Mouse (Mus musculus) hindbrain, embryonic 10.5 days (tissue): Measurements from ENCODE around the gene Nipal1. TPM values are rescaled to one million over a fixed set of nuclear protein-coding genes. Genes with fewer than 3 reads are reported as not detected.

ENCODE experiments used
- DNase-seq: peaks from one replicate; pipeline ENCODE4 v3.0.0-alpha.2; 2017; ENCODE audit warnings: low spot score
- H3K27ac ChIP-seq: fragments of 300-500 bp; sonication (generic); 2 replicates; pipeline ENCODE4 v1.5.1; 2016; ENCODE audit warnings: mild to moderate bottlenecking, moderate library complexity
- H3K27me3 ChIP-seq: fragments of 300-500 bp; sonication (generic); 2 replicates; pipeline ENCODE4 v1.6.1; 2016; ENCODE audit warnings: mild to moderate bottlenecking; ENCODE audit not compliant: poor library complexity, insufficient read depth, severe bottlenecking
- H3K36me3 ChIP-seq: fragments of 300-500 bp; sonication (generic); 2 replicates; pipeline ENCODE4 v1.6.1; 2016; ENCODE audit warnings: mild to moderate bottlenecking, moderate library complexity
- H3K4me1 ChIP-seq: fragments of 300-500 bp; sonication (generic); replicated peaks from 2 replicates; pipeline ENCODE4 v1.6.1; 2016; ENCODE audit warnings: mild to moderate bottlenecking
- H3K4me3 ChIP-seq: fragments of 300-500 bp; sonication (generic); 2 replicates; pipeline ENCODE4 v1.5.1; 2016; ENCODE audit warnings: mild to moderate bottlenecking, moderate library complexity
- H3K9me3 ChIP-seq: fragments of 300-500 bp; sonication (generic); 2 replicates; pipeline ENCODE4 v1.6.1; 2016; ENCODE audit warnings: mild to moderate bottlenecking, moderate library complexity
- WGBS: fragments of 180-500 bp; shearing (Covaris S2); methylation state at CpG from one replicate; pipeline ENCODE4 v1.1.7; 2016; 5-methylcytosine and 5-hydroxymethylcytosine counted together
- polyA plus RNA-seq: library from polyadenylated mRNA; unstranded; fragments of >200 nt; fragmentation: Nextera tagmentation; extraction: Ambion mirVana; gene quantifications from 2 replicates; pipeline ENCODE4 v1.2.1, GENCODE M21; 2016

Gene Nipal1
- 0.44 TPM in 1 of 2 replicates, not detected in the other for polyA plus RNA-seq

DNA sequence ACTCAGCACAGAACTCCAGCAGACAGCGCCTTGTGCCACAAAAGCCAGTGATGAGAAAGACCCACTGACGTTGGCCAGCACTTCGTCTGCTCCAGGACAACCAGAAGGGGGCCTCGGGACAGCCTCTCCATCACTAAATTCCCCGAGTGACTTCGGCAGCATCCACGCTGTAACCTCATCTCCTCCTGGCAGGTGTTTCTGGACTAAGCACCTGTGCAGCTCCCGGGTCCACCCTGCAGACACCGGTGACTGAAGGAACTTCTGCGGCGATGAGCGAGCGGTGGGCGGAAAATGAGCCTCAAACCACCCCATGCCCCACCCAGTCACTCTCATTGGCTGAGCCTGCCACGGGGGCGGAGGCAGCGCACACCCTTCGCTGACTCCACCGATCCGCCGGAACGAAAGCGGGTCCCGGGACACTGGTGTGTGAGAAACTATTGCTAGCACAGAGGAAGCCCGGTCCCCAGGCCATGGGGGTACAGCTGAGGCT lies at the start of gene Nipal1:
Gene Nipal1, plus strand, starts transcription at position 378 of the 490 bp plus-strand sequence.
- H3K27ac ChIP-seq = peak within 1 kb of the TSS; percentile 6
- no peaks in the 10 kb centered on the region for H3K9me3 ChIP-seq
- H3K36me3 ChIP-seq = no peaks in the 10 kb centered on the region
- DNase-seq = peak; percentile 80
- H3K4me1 ChIP-seq = peaks cover 16% of the 10 kb centered on the region
- H3K4me3 ChIP-seq = peak within 1 kb of the TSS; percentile 64
- 1% methylated on average over 25 of the region's 25 CpGs for WGBS
- peaks cover 68% of the 10 kb centered on the region for H3K27me3 ChIP-seq

GRCm38 (mm10) chr5:72601006-72601405 lies 46.6 kb upstream of the Nipal1 start:
- Histone ChIP-seq H3K36me3 (no peaks in the 10 kb centered on the region), H3K4me1 (no peaks in the 10 kb centered on the region), H3K9me3 (no peaks in the 10 kb centered on the region), H3K27me3 (no peaks in the 10 kb centered on the region), H3K4me3 (no peak overlapping the region), H3K27ac (no peak overlapping the region)
- WGBS = 16% methylated on average over 5 of the region's 5 CpGs
- DNase-seq = peak; percentile 53

DNA sequence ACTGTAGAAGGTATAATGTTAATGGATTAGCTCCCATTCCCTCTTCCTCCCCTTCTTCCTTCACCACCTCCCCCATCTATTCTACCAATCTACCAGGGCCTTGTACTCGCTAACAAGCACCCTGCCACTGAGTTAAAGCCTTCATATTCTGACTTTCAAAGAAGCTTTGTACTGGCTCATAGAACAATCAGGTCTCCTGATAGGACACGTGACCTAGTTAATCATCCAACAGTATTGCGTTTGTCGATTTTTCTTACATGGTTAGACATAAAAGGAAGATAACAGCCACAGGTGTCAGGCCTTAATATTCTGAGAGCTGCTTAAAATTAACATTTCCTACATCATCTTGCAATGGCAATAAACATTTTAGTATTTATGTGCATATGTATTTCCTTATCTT lies 44.5 kb upstream of the Nipal1 start:
- H3K4me1 ChIP-seq = no peaks in the 10 kb centered on the region
- H3K4me3 ChIP-seq = no peak overlapping the region
- H3K9me3 ChIP-seq = no peaks in the 10 kb centered on the region
- H3K27me3 ChIP-seq = no peaks in the 10 kb centered on the region
- no peak overlapping the region for H3K27ac ChIP-seq
- no peak for DNase-seq
- H3K36me3 ChIP-seq = no peaks in the 10 kb centered on the region
- 89% methylated on average over 4 of the region's 4 CpGs for WGBS

- no peaks in the 10 kb centered on the region for H3K4me1 ChIP-seq
- DNase-seq = no peak
- no peaks in the 10 kb centered on the region for H3K27me3 ChIP-seq
- 86% methylated on average over 4 of the region's 4 CpGs for WGBS
- no peaks in the 10 kb centered on the region for H3K36me3 ChIP-seq
- no peaks in the 10 kb centered on the region for H3K9me3 ChIP-seq
- H3K27ac ChIP-seq = no peak overlapping the region
- H3K4me3 ChIP-seq = no peak overlapping the region
These were observed 30.2 kb upstream of the Nipal1 start for GRCm38 (mm10) chr5:72617413-72617812.

DNA sequence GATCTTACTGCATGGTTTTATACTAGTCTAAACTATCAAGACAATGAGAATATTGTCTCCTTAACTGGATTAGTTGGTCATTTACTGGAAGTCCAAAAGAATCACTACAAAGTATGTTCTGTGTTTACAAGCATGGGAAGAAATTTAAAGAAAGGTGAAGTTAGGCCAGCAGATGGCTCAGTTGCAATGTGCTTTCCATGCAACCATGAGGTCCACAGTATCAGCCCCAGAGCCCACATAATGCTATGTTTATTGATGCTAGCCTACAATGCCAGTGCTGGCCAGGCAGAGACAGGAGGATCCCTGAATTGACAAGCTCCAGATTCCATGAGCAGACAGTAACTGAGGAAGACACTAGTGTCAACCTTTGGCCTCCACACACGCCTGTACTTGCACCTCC lies 26.6 kb upstream of the Nipal1 start:
- Histone ChIP-seq H3K27me3 (no peaks in the 10 kb centered on the region), H3K9me3 (no peaks in the 10 kb centered on the region), H3K27ac (no peak overlapping the region), H3K4me1 (no peaks in the 10 kb centered on the region), H3K36me3 (no peaks in the 10 kb centered on the region), H3K4me3 (no peak overlapping the region)
- no peak for DNase-seq
- WGBS = 78% methylated on average over 1 of the region's 1 CpGs

GRCm38 (mm10) chr5:72630026-72630425 lies 17.6 kb upstream of the Nipal1 start:
- H3K4me3 ChIP-seq = no peak overlapping the region
- 87% methylated on average over 6 of the region's 6 CpGs for WGBS
- no peaks in the 10 kb centered on the region for H3K36me3 ChIP-seq
- no peaks in the 10 kb centered on the region for H3K27me3 ChIP-seq
- H3K4me1 ChIP-seq = no peaks in the 10 kb centered on the region
- no peaks in the 10 kb centered on the region for H3K9me3 ChIP-seq
- no peak overlapping the region for H3K27ac ChIP-seq
- DNase-seq = no peak

GRCm38 (mm10) chr5:72634791-72635271 lies 12.8 kb upstream of the Nipal1 start:
- Histone ChIP-seq H3K36me3 (no peaks in the 10 kb centered on the region), H3K9me3 (no peaks in the 10 kb centered on the region), H3K27ac (no peak overlapping the region), H3K27me3 (no peaks in the 10 kb centered on the region), H3K4me3 (no peak overlapping the region), H3K4me1 (no peaks in the 10 kb centered on the region)
- DNase-seq = no peak
- 82% methylated on average over 9 of the region's 9 CpGs for WGBS

DNA sequence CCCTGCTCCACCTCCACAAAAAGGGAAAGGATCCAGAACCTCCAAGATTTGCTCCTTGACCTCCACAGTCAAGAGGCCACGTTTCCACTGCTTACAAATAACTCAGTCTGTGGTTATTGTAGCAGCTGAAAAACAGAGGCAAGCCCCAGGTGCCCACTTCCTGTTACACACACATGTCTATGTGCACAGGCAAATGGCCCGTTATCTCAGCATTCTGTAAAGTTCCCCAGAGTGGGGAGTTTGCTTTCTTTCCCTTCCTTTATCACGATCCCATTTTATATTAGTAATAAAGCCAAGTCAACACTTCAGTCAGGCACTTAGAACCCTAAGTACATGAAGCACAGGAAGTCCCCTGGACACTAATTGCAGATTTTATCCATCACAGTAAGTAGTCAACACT lies 11.5 kb upstream of the Nipal1 start:
- H3K27me3 ChIP-seq = no peaks in the 10 kb centered on the region
- H3K9me3 ChIP-seq = no peaks in the 10 kb centered on the region
- H3K4me1 ChIP-seq = no peaks in the 10 kb centered on the region
- no peak overlapping the region for H3K27ac ChIP-seq
- no peak overlapping the region for H3K4me3 ChIP-seq
- H3K36me3 ChIP-seq = no peaks in the 10 kb centered on the region
- 71% methylated on average over 3 of the region's 3 CpGs for WGBS
- no peak for DNase-seq

GRCm38 (mm10) chr5:72636576-72636975 lies 11.0 kb upstream of the Nipal1 start:
- 84% methylated on average over 3 of the region's 3 CpGs for WGBS
- H3K36me3 ChIP-seq = no peaks in the 10 kb centered on the region
- H3K4me3 ChIP-seq = no peak overlapping the region
- H3K27ac ChIP-seq = no peak overlapping the region
- no peak for DNase-seq
- no peaks in the 10 kb centered on the region for H3K27me3 ChIP-seq
- no peaks in the 10 kb centered on the region for H3K4me1 ChIP-seq
- H3K9me3 ChIP-seq = no peaks in the 10 kb centered on the region

- no peaks in the 10 kb centered on the region for H3K36me3 ChIP-seq
- WGBS = 89% methylated on average over 1 of the region's 1 CpGs
These were observed 7.5 kb upstream of the Nipal1 start for GRCm38 (mm10) chr5:72640072-72640471.

DNA sequence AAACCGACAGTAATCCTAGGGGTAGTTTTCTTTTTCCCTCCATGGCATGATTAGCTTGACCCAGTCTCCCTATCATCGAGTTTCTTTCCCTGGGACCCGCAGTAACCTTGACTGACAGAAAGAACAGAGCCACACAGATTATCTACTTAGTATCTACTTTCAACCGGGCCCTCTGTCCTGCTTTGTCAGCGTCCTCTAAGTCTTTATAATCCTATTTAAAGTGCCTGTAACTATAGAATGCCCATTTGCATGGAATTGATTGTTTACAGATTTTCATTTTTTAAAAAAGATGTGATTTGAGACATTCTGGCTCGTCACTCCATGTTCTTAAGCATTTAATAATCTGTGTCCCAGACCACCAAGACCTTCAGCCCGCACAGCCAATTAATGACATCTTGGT lies 3.9 kb upstream of the Nipal1 start:
- 80% methylated on average over 7 of the region's 7 CpGs for WGBS
- Histone ChIP-seq H3K4me3 (no peak overlapping the region), H3K4me1 (peaks cover 16% of the 10 kb centered on the region), H3K36me3 (no peaks in the 10 kb centered on the region), H3K27me3 (peaks cover 44% of the 10 kb centered on the region), H3K9me3 (no peaks in the 10 kb centered on the region), H3K27ac (no peak overlapping the region)
- DNase-seq = no peak

More at GRCm38 (mm10) chr5:72640072-72640471, 7.5 kb upstream of the Nipal1 start:
- Histone ChIP-seq H3K4me1 (no peaks in the 10 kb centered on the region), H3K27ac (no peak overlapping the region), H3K27me3 (peaks cover 9% of the 10 kb centered on the region; the same call in 1 of the 2 replicates), H3K4me3 (no peak overlapping the region), H3K9me3 (no peaks in the 10 kb centered on the region)
- DNase-seq = no peak

- WGBS = 95% methylated on average over 1 of the region's 1 CpGs
- no peak for DNase-seq
- peaks cover 49% of the 10 kb centered on the region for H3K27me3 ChIP-seq
These were observed 3.4 kb upstream of the Nipal1 start, which contains the start of gene Cnga1 for GRCm38 (mm10) chr5:72644175-72644574. Gene Cnga1, minus strand, starts transcription at chr5:72644275.

GRCm38 (mm10) chr5:72646131-72646530 lies 1.5 kb upstream of the Nipal1 start:
- DNase-seq = peak; percentile 9
- Histone ChIP-seq H3K27ac (no peak overlapping the region), H3K4me3 (no peak overlapping the region), H3K27me3 (peaks cover 62% of the 10 kb centered on the region), H3K4me1 (peaks cover 16% of the 10 kb centered on the region), H3K36me3 (no peaks in the 10 kb centered on the region), H3K9me3 (no peaks in the 10 kb centered on the region)
- 45% methylated on average over 10 of the region's 10 CpGs for WGBS

More at GRCm38 (mm10) chr5:72644175-72644574, 3.4 kb upstream of the Nipal1 start, which contains the start of gene Cnga1:
- Histone ChIP-seq H3K27ac (no peak within 1 kb of the TSS), H3K4me3 (no peak within 1 kb of the TSS), H3K36me3 (no peaks in the 10 kb centered on the region), H3K4me1 (peaks cover 16% of the 10 kb centered on the region), H3K9me3 (no peaks in the 10 kb centered on the region)

- Histone ChIP-seq H3K4me1 (peaks cover 16% of the 10 kb centered on the region), H3K9me3 (no peaks in the 10 kb centered on the region), H3K27ac (no peak overlapping the region), H3K4me3 (peak overlapping the region; percentile 64), H3K36me3 (no peaks in the 10 kb centered on the region), H3K27me3 (peaks cover 67% of the 10 kb centered on the region)
- WGBS = 33% methylated on average over 10 of the region's 10 CpGs
- no peak for DNase-seq
These were observed 599 bp upstream of the Nipal1 start for GRCm38 (mm10) chr5:72646996-72647395.
